Mouse (Mus musculus): ENCODE results near the gene Pef1. TPM values are rescaled to one million over a fixed set of nuclear protein-coding genes. Genes with fewer than 3 reads are reported as not detected.

The Pef1 gene
- total and polyA plus RNA-seq, 2 experiments from 2014 or later, result 62.0 to 93.4 TPM

GRCm38 (mm10) chr4:130148405-130148804, 46.0 kb downstream of the Pef1 start:
- 0 out of 2 replicates have a peak, but pooled peaks cover 2% of the 10 kb centered on the region for H3K9me3 ChIP-seq (ENCODE audit: low read length)
- H3K4me1 ChIP-seq (ENCODE audit: insufficient read depth, low read length), result no peaks in the 10 kb centered on the region
- no peak overlapping the region for H3K4me2 ChIP-seq (ENCODE audit: low read depth, low read length)
- no peaks in the 10 kb centered on the region for H3K36me3 ChIP-seq (ENCODE audit: insufficient read depth, low read length)
- H3K27ac ChIP-seq, result no peak overlapping the region
- 80% methylated on average over 10 of the region's 10 CpGs for WGBS
- ATAC-seq (no peak), DNase-seq (ENCODE audit: low spot score) (no peak)
- no peak overlapping the region for H3K9ac ChIP-seq (replicated peaks; ENCODE audit: low read length)
- TF ChIP-seq CTCF (IDR thresholded peaks at IDR 0.05; ENCODE audit: low read depth), result no peak
- no peak overlapping the region for H3K4me3 ChIP-seq (ENCODE audit: low read length)
- no peaks in the 10 kb centered on the region for H3K27me3 ChIP-seq (ENCODE audit: insufficient read depth, low read length)

GRCm38 (mm10) chr4:130154250-130154649, 51.9 kb downstream of the Pef1 start:
- 80% methylated on average over 3 of the region's 3 CpGs for WGBS

GRCm38 (mm10) chr4:130156812-130157371, 54.5 kb downstream of the Pef1 start:
- no peak for DNase-seq (ENCODE audit: low spot score)
- no peak overlapping the region for H3K27ac ChIP-seq
- no peak overlapping the region for H3K4me2 ChIP-seq (ENCODE audit: low read depth, low read length)
- H3K9ac ChIP-seq (replicated peaks; ENCODE audit: low read length), result no peak overlapping the region
- H3K27me3 ChIP-seq (ENCODE audit: insufficient read depth, low read length), result no peaks in the 10 kb centered on the region
- no peaks in the 10 kb centered on the region for H3K9me3 ChIP-seq (ENCODE audit: low read length)
- no peak for ATAC-seq
- no peak overlapping the region for H3K4me3 ChIP-seq (ENCODE audit: low read length)
- WGBS, result 78% methylated on average over 12 of the region's 12 CpGs
- no peaks in the 10 kb centered on the region for H3K4me1 ChIP-seq (ENCODE audit: insufficient read depth, low read length)
- no peak for TF ChIP-seq CTCF (IDR thresholded peaks at IDR 0.05; ENCODE audit: low read depth)
- no peaks in the 10 kb centered on the region for H3K36me3 ChIP-seq (ENCODE audit: insufficient read depth, low read length)

More at GRCm38 (mm10) chr4:130154250-130154649, 51.9 kb downstream of the Pef1 start:
- no peak overlapping the region for H3K9ac ChIP-seq (replicated peaks; ENCODE audit: low read length)
- no peak overlapping the region for H3K27ac ChIP-seq
- H3K9me3 ChIP-seq (ENCODE audit: low read length), result no peaks in the 10 kb centered on the region
- no peak overlapping the region for H3K4me3 ChIP-seq (ENCODE audit: low read length)
- H3K4me2 ChIP-seq (ENCODE audit: low read depth, low read length), result no peak overlapping the region
- ATAC-seq (no peak), DNase-seq (ENCODE audit: low spot score) (no peak)
- no peak for TF ChIP-seq CTCF (IDR thresholded peaks at IDR 0.05; ENCODE audit: low read depth)
- H3K27me3 ChIP-seq (ENCODE audit: insufficient read depth, low read length), result no peaks in the 10 kb centered on the region
- no peaks in the 10 kb centered on the region for H3K4me1 ChIP-seq (ENCODE audit: insufficient read depth, low read length)
- no peaks in the 10 kb centered on the region for H3K36me3 ChIP-seq (ENCODE audit: insufficient read depth, low read length)

- H3K9me3 ChIP-seq (ENCODE audit: low read length), result no peaks in the 10 kb centered on the region
- no peak overlapping the region for H3K4me3 ChIP-seq (ENCODE audit: low read length)
- 23% methylated on average over 4 of the region's 4 CpGs for WGBS
- no peak for DNase-seq (ENCODE audit: low spot score)
- no peak for ATAC-seq
- H3K9ac ChIP-seq (replicated peaks; ENCODE audit: low read length), result no peak overlapping the region
- no peaks in the 10 kb centered on the region for H3K36me3 ChIP-seq (ENCODE audit: insufficient read depth, low read length)
- no peak for TF ChIP-seq CTCF (IDR thresholded peaks at IDR 0.05; ENCODE audit: low read depth)
- H3K27ac ChIP-seq, result no peak overlapping the region
- no peaks in the 10 kb centered on the region for H3K4me1 ChIP-seq (ENCODE audit: insufficient read depth, low read length)
- H3K4me2 ChIP-seq (ENCODE audit: low read depth, low read length), result no peak overlapping the region
- peaks cover 12% of the 10 kb centered on the region; the same call in 1 of the 2 replicates for H3K27me3 ChIP-seq (ENCODE audit: insufficient read depth, low read length)
Observed at GRCm38 (mm10) chr4:130161349-130161748, 59.0 kb downstream of the Pef1 start.

DNA sequence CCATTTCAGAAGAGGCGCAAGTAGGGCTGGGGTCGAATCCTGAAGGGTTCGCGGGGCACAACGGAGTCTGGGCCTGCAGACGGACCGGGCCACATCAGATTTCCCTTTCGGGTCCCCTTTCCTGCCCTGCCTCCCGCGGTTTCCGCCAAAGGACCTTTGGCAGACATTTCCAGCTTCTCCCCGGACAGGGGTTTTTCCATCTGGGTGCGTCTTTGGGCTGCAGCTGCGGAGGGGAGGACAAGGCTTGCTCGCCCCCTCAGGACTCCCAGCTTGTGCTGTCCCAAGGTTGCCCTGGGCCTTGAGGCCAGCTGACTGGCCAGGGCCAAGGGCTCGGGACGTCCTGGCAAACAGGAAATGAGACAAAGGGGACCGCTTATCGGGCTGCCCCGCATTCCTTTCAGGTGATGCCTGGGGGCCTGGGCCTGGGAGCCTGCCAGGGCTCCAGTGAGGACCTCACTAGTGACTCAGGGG, 61.1 kb downstream of the Pef1 start:
- ATAC-seq, result no peak
- peaks cover 12% of the 10 kb centered on the region; the same call in 1 of the 2 replicates for H3K27me3 ChIP-seq (ENCODE audit: insufficient read depth, low read length)
- H3K9me3 ChIP-seq (ENCODE audit: low read length), result no peaks in the 10 kb centered on the region
- WGBS, result 15% methylated on average over 20 of the region's 20 CpGs
- no peak overlapping the region for H3K4me3 ChIP-seq (ENCODE audit: low read length)
- no peak for TF ChIP-seq CTCF (IDR thresholded peaks at IDR 0.05; ENCODE audit: low read depth)
- no peaks in the 10 kb centered on the region for H3K36me3 ChIP-seq (ENCODE audit: insufficient read depth, low read length)
- no peaks in the 10 kb centered on the region for H3K4me1 ChIP-seq (ENCODE audit: insufficient read depth, low read length)
- H3K27ac ChIP-seq, result no peak overlapping the region
- no peak overlapping the region for H3K9ac ChIP-seq (replicated peaks; ENCODE audit: low read length)
- peak overlapping the region; percentile 30; the same call in 1 of the 2 replicates for H3K4me2 ChIP-seq (ENCODE audit: low read depth, low read length)
- no peak for DNase-seq (ENCODE audit: low spot score)

DNA sequence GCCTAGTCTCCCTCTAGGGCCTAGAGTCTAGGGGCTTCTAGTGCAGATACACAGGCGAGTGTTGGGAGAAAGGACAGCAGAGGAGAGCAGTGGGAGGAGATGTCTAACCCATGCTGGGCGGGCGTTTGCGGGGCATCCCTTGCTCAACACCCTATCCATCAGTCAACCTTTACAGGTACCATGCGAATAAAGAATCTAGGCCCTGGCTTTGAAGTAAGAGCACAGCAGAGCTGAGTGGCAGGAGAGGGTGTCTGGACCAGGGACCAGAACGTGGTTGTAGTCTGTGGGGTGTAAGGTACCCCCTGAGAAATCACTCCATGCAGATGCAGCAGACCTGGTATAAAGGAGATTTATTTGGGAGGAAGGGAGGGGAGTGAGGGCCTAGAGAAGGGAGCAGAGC, 61.8 kb downstream of the Pef1 start:
- no peaks in the 10 kb centered on the region for H3K9me3 ChIP-seq (ENCODE audit: low read length)
- WGBS, result 83% methylated on average over 6 of the region's 6 CpGs
- H3K4me2 ChIP-seq (ENCODE audit: low read depth, low read length), result no peak overlapping the region
- no peak overlapping the region for H3K4me3 ChIP-seq (ENCODE audit: low read length)
- no peak for TF ChIP-seq CTCF (IDR thresholded peaks at IDR 0.05; ENCODE audit: low read depth)
- no peaks in the 10 kb centered on the region for H3K36me3 ChIP-seq (ENCODE audit: insufficient read depth, low read length)
- H3K4me1 ChIP-seq (ENCODE audit: insufficient read depth, low read length), result no peaks in the 10 kb centered on the region
- H3K27ac ChIP-seq, result no peak overlapping the region
- DNase-seq (ENCODE audit: low spot score) (no peak), ATAC-seq (no peak)
- peaks cover 12% of the 10 kb centered on the region; the same call in 1 of the 2 replicates for H3K27me3 ChIP-seq (ENCODE audit: insufficient read depth, low read length)
- H3K9ac ChIP-seq (replicated peaks; ENCODE audit: low read length), result no peak overlapping the region

DNA sequence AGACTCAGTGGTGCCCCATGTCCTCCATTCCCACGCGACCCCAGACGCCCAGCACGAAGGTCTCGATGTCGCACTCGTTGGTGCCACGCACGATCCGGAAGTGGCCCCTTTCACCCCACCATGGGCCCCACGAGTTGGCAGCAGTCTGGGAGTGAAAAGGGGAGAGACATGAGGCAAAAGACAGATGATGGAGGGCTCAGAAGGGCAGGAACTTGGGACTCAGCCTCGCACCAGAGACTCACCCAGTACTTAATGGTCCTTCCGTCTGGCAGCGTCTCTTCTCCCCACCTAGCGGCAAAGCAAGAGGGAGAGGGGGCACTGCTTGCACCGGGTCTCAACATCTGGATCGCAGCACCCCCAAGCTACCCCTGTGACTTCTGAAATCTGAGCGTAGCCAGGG, 63.7 kb downstream of the Pef1 start:
- no peaks in the 10 kb centered on the region for H3K4me1 ChIP-seq (ENCODE audit: insufficient read depth, low read length)
- H3K27me3 ChIP-seq (ENCODE audit: insufficient read depth, low read length), result peaks cover 12% of the 10 kb centered on the region; the same call in 1 of the 2 replicates
- H3K36me3 ChIP-seq (ENCODE audit: insufficient read depth, low read length), result no peaks in the 10 kb centered on the region
- H3K4me3 ChIP-seq (ENCODE audit: low read length), result no peak overlapping the region
- no peaks in the 10 kb centered on the region for H3K9me3 ChIP-seq (ENCODE audit: low read length)
- H3K4me2 ChIP-seq (ENCODE audit: low read depth, low read length), result no peak overlapping the region
- TF ChIP-seq CTCF (IDR thresholded peaks at IDR 0.05; ENCODE audit: low read depth), result no peak
- ATAC-seq, result no peak
- 83% methylated on average over 18 of the region's 18 CpGs for WGBS
- H3K27ac ChIP-seq, result no peak overlapping the region
- H3K9ac ChIP-seq (replicated peaks; ENCODE audit: low read length), result no peak overlapping the region
- no peak for DNase-seq (ENCODE audit: low spot score)
